Mouse (Mus musculus) retina, adult 2 months (tissue): ENCODE measurements at regions not wholly inside any gene's neighbourhood (a gene's known extent, or its start where the extent isn't known, plus 50 kb on each side); places are given as distances from the start of the nearest gene placed in this dataset.
A peak's percentile ranks its signal among the peaks of the same experiment; 100 is the strongest.
"Not testable (repeated sequence)": the region's sequence is repeated elsewhere in the genome, so short reads cannot be mapped to it uniquely, and the experiment has no call there.

ENCODE experiments used
- DNase-seq: peaks from one replicate; pipeline ENCODE4 v3.0.0-alpha.2; 2012; ENCODE audit warnings: low read depth, low spot score

GRCm38 (mm10) chr5:68428822-68429548 lies 397.4 kb downstream of the Grxcr1 start:
- DNase-seq = not testable (repeated sequence)

- DNase-seq = peak; percentile 2
Measured at GRCm38 (mm10) chr5:68470162-68470561, 438.5 kb downstream of the Grxcr1 start.

GRCm38 (mm10) chr5:68471300-68471699 lies 439.7 kb downstream of the Grxcr1 start:
- not testable (repeated sequence) for DNase-seq
